Mouse (Mus musculus) heart, embryonic 16.5 days (tissue): ENCODE data around the gene Glo1. TPM values are rescaled to one million over a fixed set of nuclear protein-coding genes. Genes with fewer than 3 reads are reported as not detected.

Experiments
- ATAC-seq: fragments of 200-750 bp; cut with Nextera tagmentation; replicated peaks from 2 replicates; pipeline ENCODE4 v1.8.0; 2017; ENCODE audit warnings: moderate number of reproducible peaks; ENCODE audit not compliant: insufficient read depth, low FRiP score; ENCODE audit errors: extremely low read depth
- H3K27ac ChIP-seq: fragments of 300-500 bp; sonication (generic); 2 replicates; pipeline ENCODE4 v1.5.1; 2014; ENCODE audit warnings: mild to moderate bottlenecking, low read length, control low read depth, moderate library complexity
- H3K27me3 ChIP-seq: fragments of 300-500 bp; sonication (generic); 2 replicates; pipeline ENCODE4 v1.6.1; 2014; ENCODE audit warnings: low read length, mixed read lengths; ENCODE audit not compliant: control insufficient read depth, insufficient read depth
- H3K36me3 ChIP-seq: fragments of 300-500 bp; sonication (generic); 2 replicates; pipeline ENCODE4 v1.6.1; 2014; ENCODE audit not compliant: control insufficient read depth, insufficient read depth
- H3K4me1 ChIP-seq: fragments of 300-500 bp; sonication (generic); 2 replicates; pipeline ENCODE4 v1.6.1; 2014; ENCODE audit warnings: low read length, mixed read lengths; ENCODE audit not compliant: control insufficient read depth, insufficient read depth
- H3K4me2 ChIP-seq: fragments of 300-500 bp; sonication (generic); 2 replicates; pipeline ENCODE4 v1.6.1; 2014; ENCODE audit warnings: low read depth, mild to moderate bottlenecking, control low read depth, low read length
- H3K4me3 ChIP-seq: fragments of 300-500 bp; sonication (generic); 2 replicates; pipeline ENCODE4 v1.5.1; 2014; ENCODE audit warnings: mild to moderate bottlenecking, control low read depth, low read length
- H3K9ac ChIP-seq: fragments of 300-500 bp; sonication (generic); 2 replicates; pipeline ENCODE4 v1.6.1; 2014; ENCODE audit warnings: low read length, control low read depth
- H3K9me3 ChIP-seq: fragments of 300-500 bp; sonication (generic); replicated peaks from 2 replicates; pipeline ENCODE4 v1.6.1; 2016; ENCODE audit warnings: low read length; ENCODE audit not compliant: control insufficient read depth
- WGBS: fragments of 180-500 bp; shearing (Covaris S2); extraction: QIAGEN DNeasy Blood & Tissue Kit; methylation state at CpG from one replicate; pipeline ENCODE4 v1.1.7; 2014; 5-methylcytosine and 5-hydroxymethylcytosine counted together
- polyA plus RNA-seq: library from polyadenylated mRNA; unstranded; fragments of >200 nt; fragmentation: Nextera tagmentation; extraction: Ambion mirVana; gene quantifications from 2 replicates; pipeline ENCODE4 v1.2.1, GENCODE M21; 2015

The Glo1 gene
- polyA plus RNA-seq, 1 experiment from 2014 or later = 198 TPM

- no peaks in the 10 kb centered on the region for H3K27me3 ChIP-seq
- WGBS = 86% methylated on average over 5 of the region's 5 CpGs
- H3K27ac ChIP-seq = no peak overlapping the region
- no peaks in the 10 kb centered on the region for H3K4me1 ChIP-seq
- H3K4me2 ChIP-seq = no peak overlapping the region
- H3K9ac ChIP-seq = no peak overlapping the region
- peaks cover 59% of the 10 kb centered on the region for H3K36me3 ChIP-seq
- H3K9me3 ChIP-seq = no peaks in the 10 kb centered on the region; the same call in 1 of the 2 replicates
- H3K4me3 ChIP-seq = no peak overlapping the region
- no peak for ATAC-seq
These were observed 28.4 kb downstream of the Glo1 start for GRCm38 (mm10) chr17:30598300-30598699.

GRCm38 (mm10) chr17:30597786-30598185 is 28.9 kb downstream of the Glo1 start:
- Histone ChIP-seq H3K27ac (no peak overlapping the region), H3K9me3 (no peaks in the 10 kb centered on the region; the same call in 1 of the 2 replicates), H3K4me1 (no peaks in the 10 kb centered on the region), H3K9ac (no peak overlapping the region), H3K27me3 (no peaks in the 10 kb centered on the region), H3K4me2 (no peak overlapping the region), H3K36me3 (peaks cover 60% of the 10 kb centered on the region), H3K4me3 (no peak overlapping the region)
- no peak for ATAC-seq
- WGBS = 92% methylated on average over 9 of the region's 9 CpGs

DNA sequence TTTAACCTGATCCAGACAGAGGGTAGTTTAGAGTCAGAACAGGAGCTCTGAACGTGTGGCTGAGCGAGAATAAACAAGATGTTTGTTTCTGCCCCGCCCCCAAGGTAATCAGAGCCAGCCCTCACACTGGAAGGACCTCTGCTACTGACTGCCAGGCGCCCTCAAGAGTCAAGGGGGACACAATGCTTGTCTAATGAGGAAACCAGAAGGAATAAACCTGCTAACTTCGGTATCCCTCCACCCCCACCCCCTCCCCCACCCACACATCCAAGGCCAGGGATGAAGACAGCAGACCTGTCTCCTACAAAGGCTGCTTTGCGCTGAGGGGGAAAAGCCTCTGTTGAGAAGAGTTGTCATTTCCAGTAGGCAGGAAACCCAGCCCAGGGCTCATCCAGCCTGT is 31.8 kb downstream of the Glo1 start:
- Histone ChIP-seq H3K27me3 (no peaks in the 10 kb centered on the region), H3K9me3 (no peaks in the 10 kb centered on the region; the same call in 1 of the 2 replicates), H3K36me3 (peaks cover 49% of the 10 kb centered on the region), H3K4me2 (no peak overlapping the region), H3K9ac (no peak overlapping the region), H3K4me1 (no peaks in the 10 kb centered on the region), H3K27ac (no peak overlapping the region), H3K4me3 (no peak overlapping the region)
- no peak for ATAC-seq
- WGBS = 67% methylated on average over 6 of the region's 6 CpGs

DNA sequence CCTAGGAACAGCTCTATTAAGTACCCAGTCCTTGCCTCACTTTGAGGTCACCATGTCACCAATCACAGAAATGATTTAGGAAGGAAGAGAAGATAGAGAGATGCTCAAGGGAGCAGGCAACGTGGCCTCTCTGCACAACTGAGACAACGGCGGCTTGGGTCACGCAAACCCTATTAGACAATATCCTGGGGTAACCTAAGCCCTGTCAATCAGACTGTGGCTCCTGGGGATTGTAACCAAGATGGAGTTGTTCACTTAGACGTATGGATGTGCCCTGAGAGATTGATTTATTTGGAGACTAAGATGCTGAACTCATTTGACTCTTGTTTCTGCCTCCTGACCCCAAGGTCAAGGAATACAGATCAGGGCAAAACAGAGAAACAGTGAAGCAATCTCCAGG is 32.3 kb downstream of the Glo1 start:
- H3K4me2 ChIP-seq = no peak overlapping the region
- H3K4me1 ChIP-seq = no peaks in the 10 kb centered on the region
- H3K27me3 ChIP-seq = no peaks in the 10 kb centered on the region
- H3K9ac ChIP-seq = no peak overlapping the region
- peaks cover 46% of the 10 kb centered on the region for H3K36me3 ChIP-seq
- no peak for ATAC-seq
- no peak overlapping the region for H3K4me3 ChIP-seq
- no peak overlapping the region for H3K27ac ChIP-seq
- no peaks in the 10 kb centered on the region; the same call in 1 of the 2 replicates for H3K9me3 ChIP-seq
- WGBS = 75% methylated on average over 5 of the region's 5 CpGs

- no peak overlapping the region for H3K9ac ChIP-seq
- H3K27me3 ChIP-seq = no peaks in the 10 kb centered on the region
- H3K4me3 ChIP-seq = no peak overlapping the region
- H3K36me3 ChIP-seq = peaks cover 23% of the 10 kb centered on the region
- ATAC-seq = no peak
- no peaks in the 10 kb centered on the region for H3K4me1 ChIP-seq
- no peak overlapping the region for H3K27ac ChIP-seq
- no peaks in the 10 kb centered on the region for H3K9me3 ChIP-seq
- H3K4me2 ChIP-seq = no peak overlapping the region
- 55% methylated on average over 17 of the region's 17 CpGs for whole genome bisulfite sequencing
These were observed 36.1 kb downstream of the Glo1 start for GRCm38 (mm10) chr17:30590417-30591198.

GRCm38 (mm10) chr17:30583258-30584001 is 43.2 kb downstream of the Glo1 start:
- H3K4me2 ChIP-seq = no peak overlapping the region
- no peaks in the 10 kb centered on the region for H3K4me1 ChIP-seq
- no peaks in the 10 kb centered on the region for H3K36me3 ChIP-seq
- no peak overlapping the region for H3K27ac ChIP-seq
- H3K9me3 ChIP-seq = no peaks in the 10 kb centered on the region
- H3K4me3 ChIP-seq = no peak overlapping the region
- WGBS = 73% methylated on average over 2 of the region's 2 CpGs
- H3K27me3 ChIP-seq = no peaks in the 10 kb centered on the region
- no peak for ATAC-seq
- H3K9ac ChIP-seq = no peak overlapping the region

DNA sequence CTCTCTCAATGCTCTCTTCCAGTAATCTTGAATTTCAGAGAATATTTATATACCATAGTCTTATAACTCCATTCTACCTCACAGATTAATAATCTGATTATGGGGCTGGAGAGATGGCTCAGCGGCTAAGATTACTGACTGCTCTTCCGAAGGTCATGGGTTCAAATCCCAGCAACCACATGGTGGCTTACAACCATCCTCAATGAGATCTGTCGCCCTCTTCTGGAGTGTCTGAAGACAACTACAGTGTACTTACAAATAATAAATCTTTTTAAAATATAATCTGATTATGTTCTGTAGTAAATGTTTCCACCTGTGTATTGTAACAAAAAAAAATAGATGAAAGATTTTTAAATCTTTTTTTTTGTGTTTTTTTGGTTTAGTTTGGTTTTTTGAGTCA is 44.4 kb downstream of the Glo1 start:
- Histone ChIP-seq H3K9me3 (no peaks in the 10 kb centered on the region), H3K4me1 (no peaks in the 10 kb centered on the region), H3K27me3 (no peaks in the 10 kb centered on the region), H3K36me3 (no peaks in the 10 kb centered on the region), H3K9ac (no peak overlapping the region), H3K4me2 (no peak overlapping the region), H3K4me3 (no peak overlapping the region), H3K27ac (no peak overlapping the region)
- 85% methylated on average over 3 of the region's 3 CpGs for WGBS
- no peak for ATAC-seq

DNA sequence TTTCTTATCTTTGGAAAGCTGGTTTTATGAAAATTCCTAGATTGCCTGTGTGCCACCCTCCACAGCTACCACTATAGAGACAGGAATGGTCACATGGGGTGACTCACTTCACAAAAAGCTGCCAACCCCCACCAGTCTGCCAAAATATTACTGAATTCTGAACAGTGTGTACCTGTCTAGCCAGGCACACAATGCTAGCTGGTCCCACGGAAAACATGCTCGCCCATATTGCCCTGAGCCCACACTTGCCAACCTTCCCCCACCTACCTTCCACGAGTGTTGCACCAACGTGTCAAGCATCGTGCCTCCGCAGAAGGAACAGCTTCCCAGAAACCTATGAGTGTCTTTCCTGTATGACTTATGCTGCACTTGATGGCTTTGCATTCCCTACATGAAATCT is 45.5 kb downstream of the Glo1 start:
- Histone ChIP-seq H3K4me3 (no peak overlapping the region), H3K9ac (no peak overlapping the region), H3K36me3 (no peaks in the 10 kb centered on the region), H3K9me3 (no peaks in the 10 kb centered on the region), H3K27ac (no peak overlapping the region), H3K4me1 (peaks cover 6% of the 10 kb centered on the region), H3K27me3 (no peaks in the 10 kb centered on the region), H3K4me2 (no peak overlapping the region)
- 88% methylated on average over 6 of the region's 6 CpGs for WGBS
- no peak for ATAC-seq

- H3K9me3 ChIP-seq = no peaks in the 10 kb centered on the region
- no peak overlapping the region for H3K27ac ChIP-seq
- H3K27me3 ChIP-seq = no peaks in the 10 kb centered on the region
- no peak overlapping the region for H3K4me2 ChIP-seq
- ATAC-seq = no peak
- H3K9ac ChIP-seq = no peak overlapping the region
- H3K4me3 ChIP-seq = no peak overlapping the region
- H3K36me3 ChIP-seq = no peaks in the 10 kb centered on the region
- WGBS = 64% methylated on average over 1 of the region's 1 CpGs
- peaks cover 6% of the 10 kb centered on the region for H3K4me1 ChIP-seq
These were observed 45.9 kb downstream of the Glo1 start for GRCm38 (mm10) chr17:30580781-30581180.
